Mouse (Mus musculus) stomach, embryonic 14.5 days (tissue): ENCODE results near the gene Gm21970. TPM values are rescaled to one million over a fixed set of nuclear protein-coding genes. Genes with fewer than 3 reads are reported as not detected.

Source experiments
- ATAC-seq: fragments of 200-750 bp; cut with Nextera tagmentation; 2 replicates; pipeline ENCODE4 v1.8.0; 2017; ENCODE audit warnings: low read depth, moderate TSS enrichment; ENCODE audit not compliant: insufficient number of reproducible peaks, insufficient read depth, low FRiP score
- H3K27ac ChIP-seq: fragments of 300-500 bp; sonication (generic); 2 replicates; pipeline ENCODE4 v1.5.1; 2014; ENCODE audit warnings: mild to moderate bottlenecking, low read length, moderate library complexity, mixed read lengths
- H3K27me3 ChIP-seq: fragments of 300-500 bp; sonication (generic); 2 replicates; pipeline ENCODE4 v1.6.1; 2014; ENCODE audit warnings: low read length, control low read depth, mixed read lengths; ENCODE audit not compliant: control insufficient read depth, insufficient read depth
- H3K36me3 ChIP-seq: fragments of 300-500 bp; sonication (generic); 2 replicates; pipeline ENCODE4 v1.6.1; 2014; ENCODE audit warnings: mild to moderate bottlenecking, control low read depth, low read length, moderate library complexity, mixed read lengths; ENCODE audit not compliant: control insufficient read depth, insufficient read depth
- H3K4me1 ChIP-seq: fragments of 300-500 bp; sonication (generic); 2 replicates; pipeline ENCODE4 v1.6.1; 2014; ENCODE audit warnings: low read length, control low read depth, mixed read lengths; ENCODE audit not compliant: control insufficient read depth, insufficient read depth
- H3K4me2 ChIP-seq: fragments of 300-500 bp; sonication (generic); replicated peaks from 2 replicates; pipeline ENCODE4 v1.6.1; 2014; ENCODE audit warnings: low read depth, low read length, control low read depth
- H3K4me3 ChIP-seq: fragments of 300-500 bp; sonication (generic); 2 replicates; pipeline ENCODE4 v1.5.1; 2014; ENCODE audit warnings: low read depth, low read length, control low read depth
- H3K9ac ChIP-seq: fragments of 300-500 bp; sonication (generic); replicated peaks from 2 replicates; pipeline ENCODE4 v1.6.1; 2014; ENCODE audit warnings: low read depth, mild to moderate bottlenecking, control low read depth, low read length, moderate library complexity, mixed read lengths
- H3K9me3 ChIP-seq: fragments of 300-500 bp; sonication (generic); 2 replicates; pipeline ENCODE4 v1.6.1; 2016; ENCODE audit warnings: low read depth, low read length, control low read depth; ENCODE audit not compliant: control insufficient read depth
- WGBS: fragments of 180-500 bp; shearing (Covaris S2); extraction: QIAGEN DNeasy Blood & Tissue Kit; methylation state at CpG from one replicate; pipeline ENCODE4 v1.1.7; 2014; 5-methylcytosine and 5-hydroxymethylcytosine counted together
- polyA plus RNA-seq: library from polyadenylated mRNA; unstranded; fragments of >200 nt; fragmentation: Nextera tagmentation; extraction: Ambion mirVana; gene quantifications from 2 replicates; pipeline ENCODE4 v1.2.1, GENCODE M21; 2014

Gene Gm21970
- polyA plus RNA-seq, 1 experiment from 2014 or later = not detected

DNA sequence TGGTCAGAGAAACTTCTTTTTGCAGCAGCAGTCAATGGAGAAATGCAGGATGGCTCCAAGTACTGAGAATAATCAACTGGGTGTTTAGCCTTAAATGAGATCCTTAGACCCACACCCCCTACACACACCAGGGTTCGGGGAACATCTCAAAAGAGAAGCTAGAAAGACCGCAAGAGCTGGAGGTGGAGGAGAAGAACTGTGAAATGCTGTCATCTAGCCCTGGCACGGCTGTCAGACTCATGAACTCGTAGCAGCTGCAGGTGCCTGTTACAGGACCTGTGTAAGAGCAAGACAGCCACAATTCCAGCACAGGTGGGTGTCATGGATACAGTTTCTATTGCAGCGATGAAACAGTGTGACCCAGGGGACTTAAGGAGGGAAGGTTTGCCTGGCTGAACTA, 37.9 kb upstream of the Gm21970 start:
- Histone ChIP-seq H3K4me1 (no peaks in the 10 kb centered on the region), H3K27ac (no peak overlapping the region), H3K27me3 (no peaks in the 10 kb centered on the region), H3K36me3 (no peaks in the 10 kb centered on the region), H3K4me2 (no peak overlapping the region), H3K9ac (no peak overlapping the region), H3K4me3 (no peak overlapping the region), H3K9me3 (no peaks in the 10 kb centered on the region)
- 82% methylated on average over 5 of the region's 5 CpGs for WGBS
- ATAC-seq = no peak

- Histone ChIP-seq H3K27me3 (no peaks in the 10 kb centered on the region), H3K4me3 (no peak overlapping the region), H3K36me3 (no peaks in the 10 kb centered on the region), H3K9me3 (no peaks in the 10 kb centered on the region), H3K4me2 (no peak overlapping the region), H3K9ac (no peak overlapping the region), H3K4me1 (no peaks in the 10 kb centered on the region), H3K27ac (no peak overlapping the region)
- ATAC-seq = no peak
- 72% methylated on average over 4 of the region's 4 CpGs for WGBS
Observed at GRCm38 (mm10) chr16:91354599-91354998, 36.9 kb upstream of the Gm21970 start.

DNA sequence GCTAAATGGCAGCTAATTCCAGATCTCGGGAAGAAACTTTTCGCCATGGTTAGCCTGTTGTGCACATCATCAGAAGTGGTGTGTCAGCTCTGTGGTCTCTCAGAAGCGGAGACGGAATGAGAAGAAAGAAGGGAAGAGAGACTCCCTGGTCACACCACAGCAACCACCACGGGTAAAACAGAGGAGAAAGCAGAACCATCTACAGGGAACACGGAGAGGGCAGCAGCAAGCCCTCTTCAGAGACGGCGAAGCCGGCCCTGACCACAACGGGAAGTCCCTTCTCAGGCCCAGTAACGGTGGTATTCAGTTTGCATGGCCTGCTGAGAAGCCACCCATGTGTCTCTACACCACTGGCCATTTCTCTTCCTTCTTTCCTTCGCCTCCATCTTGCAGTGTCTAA, 36.4 kb upstream of the Gm21970 start:
- WGBS = 70% methylated on average over 12 of the region's 12 CpGs
- ATAC-seq = no peak
- Histone ChIP-seq H3K27ac (no peak overlapping the region), H3K27me3 (no peaks in the 10 kb centered on the region), H3K9me3 (no peaks in the 10 kb centered on the region), H3K4me1 (no peaks in the 10 kb centered on the region), H3K36me3 (no peaks in the 10 kb centered on the region), H3K4me2 (no peak overlapping the region), H3K9ac (no peak overlapping the region), H3K4me3 (no peak overlapping the region)

- H3K27ac ChIP-seq = no peak overlapping the region
- WGBS = 75% methylated on average over 10 of the region's 10 CpGs
- H3K4me3 ChIP-seq = no peak overlapping the region
- H3K4me1 ChIP-seq = no peaks in the 10 kb centered on the region
- no peak overlapping the region for H3K9ac ChIP-seq
- H3K27me3 ChIP-seq = no peaks in the 10 kb centered on the region
- ATAC-seq = no peak
- H3K4me2 ChIP-seq = no peak overlapping the region
- no peaks in the 10 kb centered on the region for H3K36me3 ChIP-seq
- H3K9me3 ChIP-seq = no peaks in the 10 kb centered on the region
Observed at GRCm38 (mm10) chr16:91356760-91357525, 34.6 kb upstream of the Gm21970 start.

DNA sequence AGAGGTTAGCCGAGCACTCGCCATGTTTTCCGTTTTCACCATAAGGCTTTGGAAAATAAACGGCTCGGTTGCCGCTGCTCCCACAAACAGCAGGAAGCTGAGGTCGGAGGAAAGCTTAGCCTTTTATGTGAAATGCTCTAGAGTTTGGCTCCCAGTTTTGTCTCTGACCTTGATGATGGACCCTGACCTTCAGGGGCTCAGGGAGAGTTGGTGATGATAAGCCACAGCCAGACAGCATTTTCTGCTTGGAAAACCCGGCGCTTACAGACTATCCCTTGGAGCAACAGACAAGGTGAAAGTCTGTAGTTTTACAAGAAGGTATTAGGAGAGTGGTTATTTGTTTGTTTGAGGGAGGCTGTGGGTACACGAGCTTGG, 34.0 kb upstream of the Gm21970 start:
- H3K4me2 ChIP-seq = no peak overlapping the region

DNA sequence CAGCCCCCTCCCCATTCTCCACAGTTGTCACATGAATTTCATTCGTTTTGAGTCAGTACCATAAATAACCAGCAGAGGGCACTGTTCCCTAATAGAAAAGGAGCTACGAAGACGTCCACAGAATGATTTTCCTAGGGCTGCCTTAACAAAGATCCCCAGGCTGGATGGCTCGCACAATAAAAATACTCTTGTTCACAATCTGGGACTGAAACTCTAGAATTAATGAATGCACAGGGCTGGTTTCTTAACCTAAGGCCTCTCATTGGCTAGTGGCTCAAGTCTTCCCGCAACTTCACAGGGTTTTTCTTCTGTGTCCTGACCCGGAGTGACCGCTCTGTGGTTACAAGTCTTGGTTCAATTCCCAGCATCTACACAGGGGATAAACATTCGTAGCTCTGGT, 33.0 kb upstream of the Gm21970 start:
- Histone ChIP-seq H3K4me1 (peaks cover 4% of the 10 kb centered on the region; the same call in 1 of the 2 replicates), H3K9me3 (no peaks in the 10 kb centered on the region), H3K4me2 (no peak overlapping the region), H3K36me3 (no peaks in the 10 kb centered on the region), H3K9ac (no peak overlapping the region), H3K4me3 (no peak overlapping the region), H3K27ac (no peak overlapping the region), H3K27me3 (no peaks in the 10 kb centered on the region)
- ATAC-seq = no peak
- 40% methylated on average over 8 of the region's 8 CpGs for WGBS

More for the DNA sequence above, 34.0 kb upstream of the Gm21970 start:
- no peaks in the 10 kb centered on the region for H3K4me1 ChIP-seq
- no peak overlapping the region for H3K4me3 ChIP-seq
- no peak overlapping the region for H3K9ac ChIP-seq
- no peaks in the 10 kb centered on the region for H3K36me3 ChIP-seq
- H3K27me3 ChIP-seq = no peaks in the 10 kb centered on the region
- ATAC-seq = no peak
- H3K9me3 ChIP-seq = no peaks in the 10 kb centered on the region
- 50% methylated on average over 10 of the region's 10 CpGs for WGBS
- H3K27ac ChIP-seq = no peak overlapping the region

GRCm38 (mm10) chr16:91359531-91359930, 32.0 kb upstream of the Gm21970 start:
- Histone ChIP-seq H3K9ac (no peak overlapping the region), H3K27ac (no peak overlapping the region), H3K4me2 (no peak overlapping the region), H3K4me1 (peaks cover 11% of the 10 kb centered on the region; the same call in 1 of the 2 replicates), H3K36me3 (no peaks in the 10 kb centered on the region), H3K27me3 (no peaks in the 10 kb centered on the region), H3K4me3 (no peak overlapping the region), H3K9me3 (no peaks in the 10 kb centered on the region)
- 90% methylated on average over 13 of the region's 13 CpGs for WGBS
- ATAC-seq = no peak

DNA sequence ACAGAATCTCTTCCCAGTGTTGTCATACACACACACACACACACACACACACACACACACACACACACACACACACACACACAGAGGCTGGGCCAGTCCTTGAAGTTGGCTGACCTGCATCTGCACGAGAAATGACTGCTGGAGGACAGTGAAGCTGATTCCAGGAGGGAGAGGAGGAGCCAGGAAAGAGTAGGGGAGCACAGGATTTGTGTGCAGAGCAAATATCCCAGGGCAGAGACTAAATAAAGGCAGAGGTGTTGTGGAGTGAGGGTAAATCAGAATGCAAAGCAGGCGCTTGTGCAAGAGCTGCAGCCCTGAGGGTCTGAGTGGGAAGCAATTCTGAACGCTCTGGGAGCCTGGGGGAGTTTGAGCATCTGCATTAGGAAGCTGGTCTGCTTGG, 31.4 kb upstream of the Gm21970 start:
- Histone ChIP-seq H3K9me3 (no peaks in the 10 kb centered on the region), H3K27ac (no peak overlapping the region), H3K4me1 (peaks cover 11% of the 10 kb centered on the region; the same call in 1 of the 2 replicates), H3K4me3 (no peak overlapping the region), H3K4me2 (no peak overlapping the region), H3K9ac (no peak overlapping the region), H3K27me3 (no peaks in the 10 kb centered on the region), H3K36me3 (no peaks in the 10 kb centered on the region)
- WGBS = 53% methylated on average over 3 of the region's 3 CpGs
- no peak for ATAC-seq

GRCm38 (mm10) chr16:91362006-91362405, 29.5 kb upstream of the Gm21970 start:
- Histone ChIP-seq H3K36me3 (no peaks in the 10 kb centered on the region), H3K9me3 (no peaks in the 10 kb centered on the region), H3K27ac (no peak overlapping the region), H3K4me1 (peaks cover 11% of the 10 kb centered on the region; the same call in 1 of the 2 replicates), H3K4me3 (no peak overlapping the region), H3K9ac (no peak overlapping the region), H3K27me3 (no peaks in the 10 kb centered on the region), H3K4me2 (no peak overlapping the region)
- WGBS = 45% methylated on average over 2 of the region's 2 CpGs
- ATAC-seq = no peak
